ENCODE assay signal across 8 mouse cellular contexts in the genomic region with DNA sequence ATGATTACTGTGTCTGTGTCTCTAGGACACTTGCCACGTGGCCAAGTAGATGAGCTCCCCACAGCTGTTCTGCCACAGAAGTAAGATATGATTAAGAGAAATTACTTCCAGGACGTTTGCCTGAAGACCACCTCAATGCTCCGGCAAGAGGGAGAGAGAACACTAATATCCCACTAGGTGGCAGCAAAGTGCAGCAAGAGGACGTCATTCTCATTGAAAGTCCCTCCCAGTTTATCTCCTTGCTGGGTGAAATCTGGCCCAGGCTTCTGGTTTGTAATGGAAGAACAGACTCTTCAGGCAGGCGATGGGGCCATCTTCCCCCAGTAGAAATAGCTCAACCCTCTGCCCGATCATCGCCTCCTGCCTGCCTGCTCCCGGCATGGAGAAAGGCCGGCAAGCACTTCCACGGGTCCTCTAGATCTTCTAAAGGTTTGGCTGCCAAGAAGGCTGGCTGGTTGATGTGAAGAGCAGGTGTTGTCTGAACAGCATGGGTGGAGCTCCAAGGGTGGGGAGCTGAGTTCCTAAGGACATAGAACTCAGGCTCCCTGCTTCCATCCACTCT. TPM values are rescaled to one million over a fixed set of nuclear protein-coding genes. Genes with fewer than 3 reads are reported as not detected.
DNase-seq lines count a peak whose midpoint lies in the region; ATAC-seq and TF ChIP-seq lines count a peak whose summit lies in the region.

No protein-coding gene starts in this region.

- H3K9me3 ChIP-seq in hindbrain, embryonic 12.5 days (replicated peaks), result no peaks in the 10 kb centered on the region

- POLR2A ChIA-PET in Patski (lab: Charles Lee), result interaction anchor here (1.1 to 2.1 kb wide), 3 partner anchors 27 to 71 kb away, joined by 3 to 23 read pairs (median 3); a partner anchor contains a TSS

- peak; percentile 12 for ATAC-seq in Patski
- ATAC-seq in hindbrain, embryonic 12.5 days (ENCODE audit: low FRiP score), result 0 out of 2 replicates have a peak, but pooled peaks have one; percentile 35

- in situ Hi-C loops in Patski (cut with MboI; ENCODE audit: low pct_unique_long_range_greater_than_20kb), result loop anchor here (5.0 to 25.0 kb wide), 3 partner anchors 39 to 439 kb away; no protein-coding TSS in a partner anchor

- CTCF ChIA-PET in Patski (lab: Charles Lee), result interaction anchor here (0.6 to 3.3 kb wide), 14 partner anchors 15 to 267 kb away, joined by 3 to 14 read pairs (median 3); a partner anchor contains a TSS

- H3K4me2 ChIP-seq in hindbrain, embryonic 12.5 days (replicated peaks), result peak overlapping the region; percentile 20

- peak; percentile 76 for DNase-seq in Patski (ENCODE audit: low read depth, low spot score)
- DNase-seq in cerebellum, adult 9-11 months, result peak; percentile 78
- DNase-seq in frontal cortex, postnatal 10 days (ENCODE audit: low spot score in 2 of 2), result peak; percentile 48 to 63
- peak; percentile 72 to 77 for DNase-seq in layer of hippocampus, postnatal 10 days (ENCODE audit: low spot score in 2 of 2)
- peak; percentile 87 for DNase-seq in lung, postnatal 10 days
- DNase-seq in retina, postnatal 7 days (ENCODE audit: low read depth, low spot score), result peak; percentile 79
- DNase-seq in urinary bladder, postnatal 25 days (ENCODE audit: low spot score), result peak; percentile 54

- 0 out of 2 replicates have a peak overlapping the region, but pooled peaks have one; percentile 0 for H3K9ac ChIP-seq in hindbrain, embryonic 12.5 days

- H3K4me3 ChIP-seq in hindbrain, embryonic 12.5 days, result no peak overlapping the region

- TF ChIP-seq CTCF in Patski (IDR thresholded peaks at IDR 0.05), result peak; percentile 89

- H3K27me3 ChIP-seq in Patski, result no peaks in the 10 kb centered on the region
- H3K27me3 ChIP-seq in hindbrain, embryonic 12.5 days, result no peaks in the 10 kb centered on the region

- H3K27ac ChIP-seq in hindbrain, embryonic 12.5 days, result no peak overlapping the region; the same call in 1 of the 2 replicates

- H3K4me1 ChIP-seq in hindbrain, embryonic 12.5 days, result peaks cover 9% of the 10 kb centered on the region

- WGBS in hindbrain, embryonic 12.5 days, result 18% methylated on average over 10 of the region's 10 CpGs

- no peaks in the 10 kb centered on the region for H3K36me3 ChIP-seq in hindbrain, embryonic 12.5 days

RNA-seq across cellular contexts. Expression of a gene that starts 27.3 kb away (rescaled TPM):
- polyA plus RNA-seq in Patski (2021), result 11.5 TPM
- 14.8 and 16.1 TPM in 2 replicates for polyA plus RNA-seq in hindbrain, embryonic 12.5 days (2016; fragmentation: Nextera tagmentation; extraction: Ambion mirVana)
- 1 to 10 TPM; 5.1 to 6.8 TPM for total RNA-seq in layer of hippocampus, postnatal 10 days (2021)

RNA-seq across cellular contexts. Expression of a gene that starts 27.5 kb away (rescaled TPM):
- 38.7 TPM for polyA plus RNA-seq in Patski (2021)
- polyA plus RNA-seq in hindbrain, embryonic 12.5 days (2016; fragmentation: Nextera tagmentation; extraction: Ambion mirVana), result 23.5 and 26.2 TPM in 2 replicates
- 10 to 100 TPM; 69.7 to 78.4 TPM for total RNA-seq in layer of hippocampus, postnatal 10 days (2021)

RNA-seq across cellular contexts. Expression of a gene that starts 43.2 kb away (rescaled TPM):
- polyA plus RNA-seq in Patski (2021), result 3.5 TPM
- 0.46 and 0.83 TPM in 2 replicates for polyA plus RNA-seq in hindbrain, embryonic 12.5 days (2016; fragmentation: Nextera tagmentation; extraction: Ambion mirVana)
- 10 to 100 TPM; 12.8 to 14.7 TPM for total RNA-seq in layer of hippocampus, postnatal 10 days (2021)
